Mouse (Mus musculus): ENCODE results near the gene Rbfox3. TPM values are rescaled to one million over a fixed set of nuclear protein-coding genes. Genes with fewer than 3 reads are reported as not detected.
A peak's percentile ranks its signal among the peaks of the same experiment; 100 is the strongest.

Gene Rbfox3
- total and polyA plus RNA-seq, 3 experiments: 0.16 TPM; not detected in 2

DNA sequence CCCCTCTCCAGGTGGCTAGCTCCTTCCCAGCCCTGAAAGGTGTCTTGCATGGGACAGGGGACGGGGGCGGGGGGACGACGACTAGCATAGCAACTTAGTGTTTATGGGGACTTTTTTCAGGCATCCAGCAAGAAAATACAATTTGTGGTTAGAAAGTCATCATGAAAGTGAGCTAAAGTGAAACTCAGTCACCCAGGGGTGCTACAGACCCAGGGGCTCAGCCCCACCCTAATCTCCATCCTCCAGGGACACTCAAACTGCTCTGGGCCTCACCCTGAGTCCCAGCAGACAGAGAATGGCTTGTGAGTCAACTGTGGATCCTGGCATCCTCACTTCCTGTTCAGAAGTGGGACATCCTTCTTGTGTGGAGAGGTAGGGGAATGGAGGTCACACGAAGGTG, 179.7 kb downstream of the Rbfox3 start:
- TF ChIP-seq GATA2 (IDR thresholded peaks at IDR 0.05; ENCODE audit: borderline replicate concordance, low read depth, low read length) (no peak), TAL1 (conservative IDR thresholded peaks at IDR 0.05; ENCODE audit: low read depth, low read length) (no peak), CTCF (IDR thresholded peaks at IDR 0.05; ENCODE audit: low read depth, low read length) (no peak), GATA1 (IDR thresholded peaks at IDR 0.05; ENCODE audit: borderline replicate concordance, low read length) (no peak), POLR2AphosphoS5 (IDR thresholded peaks at IDR 0.05; ENCODE audit: insufficient replicate concordance, low read depth, low read length) (no peak)
- Histone ChIP-seq H3K4me3 (ENCODE audit: low read depth, low read length) (no peak overlapping the region), H3K9me3 (replicated peaks) (peaks cover 98% of the 10 kb centered on the region), H3K36me3 (replicated peaks) (no peaks in the 10 kb centered on the region), H3K4me1 (ENCODE audit: insufficient read depth, low read depth, low read length) (no peaks in the 10 kb centered on the region), H3K27me3 (ENCODE audit: insufficient read depth, low read length) (no peaks in the 10 kb centered on the region)
- DNase-seq (ENCODE audit: low spot score): no peak
- no peak for ATAC-seq (ENCODE audit: extremely low read depth, insufficient number of reproducible peaks, low FRiP score, poor library complexity, severe bottlenecking)

- Histone ChIP-seq H3K9me3 (replicated peaks) (peaks cover 99% of the 10 kb centered on the region), H3K27me3 (ENCODE audit: insufficient read depth, low read length) (0 out of 2 replicates have a peak, but pooled peaks cover under 1% of the 10 kb centered on the region), H3K4me3 (ENCODE audit: low read depth, low read length) (no peak overlapping the region), H3K4me1 (ENCODE audit: insufficient read depth, low read depth, low read length) (no peaks in the 10 kb centered on the region), H3K36me3 (replicated peaks) (no peaks in the 10 kb centered on the region)
- ATAC-seq (ENCODE audit: extremely low read depth, insufficient number of reproducible peaks, low FRiP score, poor library complexity, severe bottlenecking) (no peak), DNase-seq (ENCODE audit: low spot score) (no peak)
- TF ChIP-seq GATA1 (IDR thresholded peaks at IDR 0.05; ENCODE audit: borderline replicate concordance, low read length) (no peak), POLR2AphosphoS5 (IDR thresholded peaks at IDR 0.05; ENCODE audit: insufficient replicate concordance, low read depth, low read length) (no peak), CTCF (IDR thresholded peaks at IDR 0.05; ENCODE audit: low read depth, low read length) (no peak), GATA2 (IDR thresholded peaks at IDR 0.05; ENCODE audit: borderline replicate concordance, low read depth, low read length) (no peak), TAL1 (conservative IDR thresholded peaks at IDR 0.05; ENCODE audit: low read depth, low read length) (no peak)
Observed at GRCm38 (mm10) chr11:118729373-118729772, 182.0 kb downstream of the Rbfox3 start.

DNA sequence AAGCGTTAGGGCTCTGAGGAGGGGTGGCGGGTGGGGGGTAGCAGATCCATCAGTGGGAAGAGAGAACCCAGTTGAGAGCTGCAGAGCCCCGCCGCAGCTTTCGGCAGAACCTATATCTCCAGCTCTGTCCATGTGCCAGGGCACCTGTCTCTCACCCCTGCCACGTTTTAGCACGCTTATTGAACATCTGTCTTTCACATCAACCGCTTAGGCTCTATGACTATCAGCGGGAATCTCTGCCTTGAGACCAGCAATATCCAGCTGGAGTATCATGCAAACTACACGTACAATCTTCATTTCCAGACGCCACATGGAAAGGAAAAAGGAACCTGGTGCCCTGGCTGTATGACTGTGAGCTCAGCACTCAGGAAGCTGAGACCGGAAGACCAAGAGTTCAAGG, 182.6 kb downstream of the Rbfox3 start:
- H3K4me1 ChIP-seq (ENCODE audit: insufficient read depth, low read depth, low read length): no peaks in the 10 kb centered on the region
- H3K27me3 ChIP-seq (ENCODE audit: insufficient read depth, low read length): 0 out of 2 replicates have a peak, but pooled peaks cover 2% of the 10 kb centered on the region
- TF ChIP-seq GATA2 (IDR thresholded peaks at IDR 0.05; ENCODE audit: borderline replicate concordance, low read depth, low read length) (no peak), POLR2AphosphoS5 (IDR thresholded peaks at IDR 0.05; ENCODE audit: insufficient replicate concordance, low read depth, low read length) (no peak), TAL1 (conservative IDR thresholded peaks at IDR 0.05; ENCODE audit: low read depth, low read length) (no peak), GATA1 (IDR thresholded peaks at IDR 0.05; ENCODE audit: borderline replicate concordance, low read length) (no peak), CTCF (IDR thresholded peaks at IDR 0.05; ENCODE audit: low read depth, low read length) (no peak)
- ATAC-seq (ENCODE audit: extremely low read depth, insufficient number of reproducible peaks, low FRiP score, poor library complexity, severe bottlenecking) (no peak), DNase-seq (ENCODE audit: low spot score) (no peak)
- peaks cover 99% of the 10 kb centered on the region for H3K9me3 ChIP-seq (replicated peaks)
- H3K4me3 ChIP-seq (ENCODE audit: low read depth, low read length): no peak overlapping the region
- H3K36me3 ChIP-seq (replicated peaks): no peaks in the 10 kb centered on the region

GRCm38 (mm10) chr11:118728083-118728551, 183.3 kb downstream of the Rbfox3 start:
- H3K4me1 ChIP-seq (ENCODE audit: insufficient read depth, low read depth, low read length): no peaks in the 10 kb centered on the region
- DNase-seq (ENCODE audit: low spot score) (no peak), ATAC-seq (ENCODE audit: extremely low read depth, insufficient number of reproducible peaks, low FRiP score, poor library complexity, severe bottlenecking) (no peak)
- H3K27me3 ChIP-seq (ENCODE audit: insufficient read depth, low read length): 0 out of 2 replicates have a peak, but pooled peaks cover 2% of the 10 kb centered on the region
- TF ChIP-seq TAL1 (conservative IDR thresholded peaks at IDR 0.05; ENCODE audit: low read depth, low read length) (no peak), GATA2 (IDR thresholded peaks at IDR 0.05; ENCODE audit: borderline replicate concordance, low read depth, low read length) (no peak), GATA1 (IDR thresholded peaks at IDR 0.05; ENCODE audit: borderline replicate concordance, low read length) (no peak), CTCF (IDR thresholded peaks at IDR 0.05; ENCODE audit: low read depth, low read length) (no peak), POLR2AphosphoS5 (IDR thresholded peaks at IDR 0.05; ENCODE audit: insufficient replicate concordance, low read depth, low read length) (no peak)
- peaks cover 99% of the 10 kb centered on the region for H3K9me3 ChIP-seq (replicated peaks)
- no peak overlapping the region for H3K4me3 ChIP-seq (ENCODE audit: low read depth, low read length)
- no peaks in the 10 kb centered on the region for H3K36me3 ChIP-seq (replicated peaks)

DNA sequence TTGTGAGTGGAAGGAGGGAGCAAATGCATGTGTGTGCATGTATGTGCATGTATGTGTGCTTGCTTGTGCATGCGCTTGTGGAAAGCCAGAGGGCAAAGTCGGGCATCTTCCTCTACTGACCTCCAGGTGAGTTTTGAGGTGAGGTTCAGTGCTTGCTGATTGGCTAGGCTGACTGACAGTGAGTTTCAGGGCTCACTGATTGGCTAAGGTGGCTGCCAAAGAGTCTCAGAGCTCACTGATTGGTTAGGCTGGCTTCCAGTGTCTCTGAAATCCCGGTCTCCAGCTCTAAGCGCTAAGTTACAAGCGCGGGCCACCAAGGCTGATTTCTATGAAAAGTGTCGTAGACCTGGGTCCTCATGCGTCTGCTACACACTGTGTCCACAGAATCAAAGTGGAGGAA, 185.0 kb downstream of the Rbfox3 start:
- ATAC-seq (ENCODE audit: extremely low read depth, insufficient number of reproducible peaks, low FRiP score, poor library complexity, severe bottlenecking) (no peak), DNase-seq (ENCODE audit: low spot score) (no peak)
- no peak overlapping the region for H3K4me3 ChIP-seq (ENCODE audit: low read depth, low read length)
- H3K4me1 ChIP-seq (ENCODE audit: insufficient read depth, low read depth, low read length): no peaks in the 10 kb centered on the region
- peaks cover 99% of the 10 kb centered on the region for H3K9me3 ChIP-seq (replicated peaks)
- H3K36me3 ChIP-seq (replicated peaks): no peaks in the 10 kb centered on the region
- H3K27me3 ChIP-seq (ENCODE audit: insufficient read depth, low read length): 0 out of 2 replicates have a peak, but pooled peaks cover 2% of the 10 kb centered on the region
- TF ChIP-seq POLR2AphosphoS5 (IDR thresholded peaks at IDR 0.05; ENCODE audit: insufficient replicate concordance, low read depth, low read length): no peak
- TF ChIP-seq TAL1 (conservative IDR thresholded peaks at IDR 0.05; ENCODE audit: low read depth, low read length): no peak
- TF ChIP-seq GATA1 (IDR thresholded peaks at IDR 0.05; ENCODE audit: borderline replicate concordance, low read length): no peak
- TF ChIP-seq GATA2 (IDR thresholded peaks at IDR 0.05; ENCODE audit: borderline replicate concordance, low read depth, low read length): no peak
- no peak for TF ChIP-seq CTCF (IDR thresholded peaks at IDR 0.05; ENCODE audit: low read depth, low read length)

GRCm38 (mm10) chr11:118724423-118724822, 187.0 kb downstream of the Rbfox3 start:
- no peak for ATAC-seq (ENCODE audit: extremely low read depth, insufficient number of reproducible peaks, low FRiP score, poor library complexity, severe bottlenecking)
- peak overlapping the region; percentile 27; the same call in 1 of the 2 replicates for H3K4me3 ChIP-seq (ENCODE audit: low read depth, low read length)
- DNase-seq (ENCODE audit: low spot score): no peak
- no peaks in the 10 kb centered on the region for H3K36me3 ChIP-seq (replicated peaks)
- TF ChIP-seq TAL1 (conservative IDR thresholded peaks at IDR 0.05; ENCODE audit: low read depth, low read length) (no peak), CTCF (IDR thresholded peaks at IDR 0.05; ENCODE audit: low read depth, low read length) (no peak), GATA1 (IDR thresholded peaks at IDR 0.05; ENCODE audit: borderline replicate concordance, low read length) (no peak), GATA2 (IDR thresholded peaks at IDR 0.05; ENCODE audit: borderline replicate concordance, low read depth, low read length) (no peak), POLR2AphosphoS5 (IDR thresholded peaks at IDR 0.05; ENCODE audit: insufficient replicate concordance, low read depth, low read length) (no peak)
- peaks cover 99% of the 10 kb centered on the region for H3K9me3 ChIP-seq (replicated peaks)
- H3K27me3 ChIP-seq (ENCODE audit: insufficient read depth, low read length): 0 out of 2 replicates have a peak, but pooled peaks cover 2% of the 10 kb centered on the region
- no peaks in the 10 kb centered on the region for H3K4me1 ChIP-seq (ENCODE audit: insufficient read depth, low read depth, low read length)

Measured in G1E (cell line).